Mouse (Mus musculus) gastrocnemius, postnatal 25 days (tissue): ENCODE measurements around the gene Spz1. TPM values are rescaled to one million over a fixed set of nuclear protein-coding genes. Genes with fewer than 3 reads are reported as not detected.
"Not testable (repeated sequence)": the region's sequence is repeated elsewhere in the genome, so short reads cannot be mapped to it uniquely, and the experiment has no call there.

Experiments used
- DNase-seq: peaks from one replicate; pipeline ENCODE4 v3.0.0; 2022
- long read RNA-seq, 2 experiments: library from polyadenylated mRNA; stranded (forward); transcript quantifications; one replicate each; pipeline ENCODE4 v2.0.0; 2021
- total RNA-seq, 2 experiments: library from RNA; stranded (reverse); gene quantifications; 1 replicate in 1 of 2; 2 replicates in 1 of 2; pipeline ENCODE4 v1.2.3; 2021

Gene Spz1
- not detected for total RNA-seq
- long read RNA-seq, experiment 1, result 0 reads
- long read RNA-seq, experiment 2, result 0 reads

GRCm38 (mm10) chr13:92576072-92576471 is at the start of gene Spz1:
TSS of gene Spz1 (minus strand) at chr13:92576172.
- DNase-seq, result no peak

- DNase-seq, result no peak
Measured at GRCm38 (mm10) chr13:92616459-92616858, 40.5 kb upstream of the Spz1 start.

GRCm38 (mm10) chr13:92615201-92615600 is 39.2 kb upstream of the Spz1 start:
- DNase-seq, result no peak

GRCm38 (mm10) chr13:92613094-92613493 is 37.1 kb upstream of the Spz1 start:
- DNase-seq, result no peak

GRCm38 (mm10) chr13:92611917-92612316 is 35.9 kb upstream of the Spz1 start:
- DNase-seq, result no peak

GRCm38 (mm10) chr13:92611254-92611784 is 35.3 kb upstream of the Spz1 start:
- no peak for DNase-seq

GRCm38 (mm10) chr13:92610311-92611221 is 34.6 kb upstream of the Spz1 start, which contains the start of gene Serinc5:
TSS of gene Serinc5 (plus strand) at chr13:92611091.
- peak; percentile 96 for DNase-seq

- peak; percentile 35 for DNase-seq
Measured at GRCm38 (mm10) chr13:92609486-92610310, 33.7 kb upstream of the Spz1 start.

GRCm38 (mm10) chr13:92605306-92605705 is 29.3 kb upstream of the Spz1 start:
- DNase-seq, result not testable (repeated sequence)

- no peak for DNase-seq
Measured at GRCm38 (mm10) chr13:92595424-92595823, 19.5 kb upstream of the Spz1 start.

- DNase-seq, result no peak
Measured at GRCm38 (mm10) chr13:92594907-92595306, 18.9 kb upstream of the Spz1 start.

- no peak for DNase-seq
Measured at GRCm38 (mm10) chr13:92594481-92594880, 18.5 kb upstream of the Spz1 start.

- no peak for DNase-seq
Measured at GRCm38 (mm10) chr13:92593731-92594396, 17.9 kb upstream of the Spz1 start.

- DNase-seq, result no peak
Measured at GRCm38 (mm10) chr13:92592786-92593635, 17.0 kb upstream of the Spz1 start.

GRCm38 (mm10) chr13:92592268-92592785 is 16.4 kb upstream of the Spz1 start:
- DNase-seq, result no peak

GRCm38 (mm10) chr13:92591225-92591624 is 15.3 kb upstream of the Spz1 start:
- DNase-seq, result no peak

GRCm38 (mm10) chr13:92589255-92589654 is 13.3 kb upstream of the Spz1 start:
- DNase-seq, result no peak

GRCm38 (mm10) chr13:92588704-92589103 is 12.7 kb upstream of the Spz1 start:
- no peak for DNase-seq

GRCm38 (mm10) chr13:92584094-92584717 is 8.2 kb upstream of the Spz1 start:
- no peak for DNase-seq
